ENCODE assay signal across 12 mouse cellular contexts in genomic region chr4:138342778-138343177, GRCm38 (mm10). TPM values are rescaled to one million over a fixed set of nuclear protein-coding genes. Genes with fewer than 3 reads are reported as not detected.
A peak's percentile ranks its signal among the peaks of the same experiment; 100 is the strongest.
DNase-seq lines count a peak whose midpoint lies in the region; ATAC-seq and TF ChIP-seq lines count a peak whose summit lies in the region.
"Had no signal": no experiment of that assay in that cellular context is flagged by ENCODE, and none has a peak within 500 bp of the region (broad histone marks: within the 10 kb centered on the region; RNA-seq: fewer than 3 reads in every experiment).

No protein-coding gene starts in this region.

- no peak for TF ChIP-seq POLR2A in liver, adult 2 months (IDR thresholded peaks at IDR 0.05; ENCODE audit: extremely low read depth, insufficient read depth, low read length)

- no peak overlapping the region for H3K9ac ChIP-seq in midbrain, embryonic 11.5 days (ENCODE audit: low read length)
- H3K9ac ChIP-seq in liver, adult 2 months (ENCODE audit: low read depth, low read length): peak overlapping the region; percentile 12; the same call in 1 of the 2 replicates
- H3K9ac ChIP-seq in forebrain, embryonic 14.5 days (ENCODE audit: low read length): no peak overlapping the region
- H3K9ac ChIP-seq: hindbrain, embryonic 14.5 days had no signal

- ATAC-seq in midbrain, embryonic 11.5 days (ENCODE audit: low FRiP score): no peak
- ATAC-seq in forebrain, embryonic 14.5 days: no peak
- ATAC-seq: activated CD4-positive, CD25-positive, alpha-beta regulatory T cell, adult 4 months had no signal

- H3K36me3 ChIP-seq in midbrain, embryonic 11.5 days (ENCODE audit: control insufficient read depth, insufficient read depth, low read length): no peaks in the 10 kb centered on the region
- H3K36me3 ChIP-seq in midbrain, embryonic 10.5 days: no peaks in the 10 kb centered on the region
- H3K36me3 ChIP-seq in liver, adult 2 months (ENCODE audit: control insufficient read depth, insufficient read depth, low read length): peaks cover 3% of the 10 kb centered on the region; the same call in 1 of the 2 replicates
- H3K36me3 ChIP-seq in forebrain, embryonic 14.5 days (ENCODE audit: control insufficient read depth, insufficient read depth, low read length): no peaks in the 10 kb centered on the region

- no peaks in the 10 kb centered on the region for H3K79me2 ChIP-seq in liver, adult 2 months (ENCODE audit: control insufficient read depth, insufficient read depth, low read length)

- H3K9me3 ChIP-seq in midbrain, embryonic 11.5 days (ENCODE audit: control insufficient read depth, low read length): no peaks in the 10 kb centered on the region
- no peaks in the 10 kb centered on the region for H3K9me3 ChIP-seq in midbrain, embryonic 10.5 days (replicated peaks)
- H3K9me3 ChIP-seq in forebrain, embryonic 14.5 days (replicated peaks; ENCODE audit: control insufficient read depth, low read length): no peaks in the 10 kb centered on the region

- H3K4me1 ChIP-seq in midbrain, embryonic 11.5 days (ENCODE audit: control insufficient read depth, insufficient read depth, low read length): no peaks in the 10 kb centered on the region
- no peaks in the 10 kb centered on the region for H3K4me1 ChIP-seq in midbrain, embryonic 10.5 days
- H3K4me1 ChIP-seq in liver, adult 2 months (ENCODE audit: control insufficient read depth, insufficient read depth, low read length): peaks cover 27% of the 10 kb centered on the region
- no peaks in the 10 kb centered on the region for H3K4me1 ChIP-seq in forebrain, embryonic 14.5 days (ENCODE audit: control insufficient read depth, insufficient read depth, low read length)

- no peak overlapping the region for H3K4me2 ChIP-seq in midbrain, embryonic 11.5 days
- H3K4me2 ChIP-seq in forebrain, embryonic 14.5 days (ENCODE audit: low read length): no peak overlapping the region
- H3K4me2 ChIP-seq: hindbrain, embryonic 14.5 days had no signal

- 79% methylated on average over 6 of the region's 6 CpGs for WGBS in midbrain, embryonic 11.5 days
- 84% methylated on average over 6 of the region's 6 CpGs for WGBS in midbrain, embryonic 10.5 days
- 27% methylated on average over 6 of the region's 6 CpGs for WGBS in liver, adult 2 months
- WGBS in forebrain, embryonic 14.5 days: 90% methylated on average over 6 of the region's 6 CpGs

- DNase-seq in midbrain, embryonic 11.5 days (ENCODE audit: low spot score, missing footprints): peak; percentile 26
- no peak for DNase-seq in midbrain, embryonic 10.5 days (ENCODE audit: low spot score)
- peak; percentile 90 to 93 for DNase-seq in kidney, adult 8-10 months
- peak; percentile 80 for DNase-seq in liver, adult 2 months (ENCODE audit: extremely low read depth, low read depth, low spot score)
- peak; percentile 56 for DNase-seq in yolk sac, embryonic 10.5 days (ENCODE audit: low spot score)
- no peak for DNase-seq in forebrain, embryonic 14.5 days (ENCODE audit: low spot score)
- DNase-seq in lung, postnatal 10 days: no peak
- DNase-seq: lung, postnatal 36 days had no signal

- H3K27me3 ChIP-seq in midbrain, embryonic 11.5 days (ENCODE audit: control insufficient read depth, insufficient read depth, low read length): no peaks in the 10 kb centered on the region
- no peaks in the 10 kb centered on the region for H3K27me3 ChIP-seq in midbrain, embryonic 10.5 days (ENCODE audit: low read depth, poor library complexity, severe bottlenecking)
- H3K27me3 ChIP-seq in liver, adult 2 months (ENCODE audit: control insufficient read depth, insufficient read depth, low read length): no peaks in the 10 kb centered on the region
- H3K27me3 ChIP-seq in forebrain, embryonic 14.5 days (replicated peaks; ENCODE audit: control insufficient read depth, insufficient read depth, low read length): no peaks in the 10 kb centered on the region

- H3K27ac ChIP-seq in midbrain, embryonic 11.5 days (ENCODE audit: low read depth, low read length): no peak overlapping the region
- no peak overlapping the region for H3K27ac ChIP-seq in midbrain, embryonic 10.5 days (replicated peaks)
- H3K27ac ChIP-seq in liver, adult 2 months (replicated peaks; ENCODE audit: insufficient read depth, low read depth, low read length): peak overlapping the region; percentile 81
- no peak overlapping the region for H3K27ac ChIP-seq in forebrain, embryonic 14.5 days (ENCODE audit: low read depth, low read length)
- H3K27ac ChIP-seq: hindbrain, embryonic 14.5 days had no signal

- H3K4me3 ChIP-seq in midbrain, embryonic 11.5 days (ENCODE audit: low read depth, low read length): no peak overlapping the region
- H3K4me3 ChIP-seq in midbrain, embryonic 10.5 days: no peak overlapping the region
- H3K4me3 ChIP-seq in liver, adult 2 months (ENCODE audit: insufficient read depth, low read depth, low read length): no peak overlapping the region
- H3K4me3 ChIP-seq in forebrain, embryonic 14.5 days (ENCODE audit: low read depth, low read length): no peak overlapping the region
- H3K4me3 ChIP-seq: erythroblast, embryonic 14.5 days had no signal

- TF ChIP-seq CTCF in liver, adult 2 months (IDR thresholded peaks at IDR 0.05; ENCODE audit: low read depth, low read length): no peak

RNA-seq across cellular contexts. Expression of gene Pink1, which starts 16.7 kb away (rescaled TPM):
- 21.6 and 22.4 TPM in 2 replicates for polyA plus RNA-seq in midbrain, embryonic 11.5 days (2014; fragmentation: Nextera tagmentation; extraction: Ambion mirVana)
- 30.5 and 41.3 TPM in 2 replicates for polyA plus RNA-seq in midbrain, embryonic 10.5 days (2016; fragmentation: Nextera tagmentation; extraction: Ambion mirVana)
- total RNA-seq in liver, adult 2 months (2014; rRNA removed): 134 and 150 TPM in 2 replicates
- polyA plus RNA-seq in liver, adult 2 months (2012; rRNA removed): 192 and 217 TPM in 2 replicates
- 42.2 and 47.6 TPM in 2 replicates for polyA plus RNA-seq in forebrain, embryonic 14.5 days (2014; fragmentation: Nextera tagmentation; extraction: Ambion mirVana)

RNA-seq across cellular contexts. Expression of gene Cda, which starts 25.0 kb away (rescaled TPM):
- polyA plus RNA-seq in midbrain, embryonic 11.5 days (2014; fragmentation: Nextera tagmentation; extraction: Ambion mirVana): 1.7 and 2.0 TPM in 2 replicates
- polyA plus RNA-seq in midbrain, embryonic 10.5 days (2016; fragmentation: Nextera tagmentation; extraction: Ambion mirVana): 1.2 and 2.0 TPM in 2 replicates
- total RNA-seq in liver, adult 2 months (2014; rRNA removed): 4.5 and 4.8 TPM in 2 replicates
- 33.1 and 34.1 TPM in 2 replicates for polyA plus RNA-seq in liver, adult 2 months (2012; rRNA removed)
- 2.2 and 2.3 TPM in 2 replicates for polyA plus RNA-seq in forebrain, embryonic 14.5 days (2014; fragmentation: Nextera tagmentation; extraction: Ambion mirVana)
- polyA plus RNA-seq: activated CD4-positive, CD25-positive, alpha-beta regulatory T cell, adult 4 months had no signal

RNA-seq across cellular contexts. Expression of gene Ddost, which starts 38.2 kb away (rescaled TPM):
- 209 and 219 TPM in 2 replicates for polyA plus RNA-seq in midbrain, embryonic 11.5 days (2014; fragmentation: Nextera tagmentation; extraction: Ambion mirVana)
- polyA plus RNA-seq in midbrain, embryonic 10.5 days (2016; fragmentation: Nextera tagmentation; extraction: Ambion mirVana): 281 and 282 TPM in 2 replicates
- total RNA-seq in liver, adult 2 months (2014; rRNA removed): 93.9 and 114 TPM in 2 replicates
- polyA plus RNA-seq in liver, adult 2 months (2012; rRNA removed): 141 and 145 TPM in 2 replicates
- polyA plus RNA-seq in forebrain, embryonic 14.5 days (2014; fragmentation: Nextera tagmentation; extraction: Ambion mirVana): 182 and 192 TPM in 2 replicates

RNA-seq across cellular contexts. Expression of gene Fam43b, which starts 53.5 kb away (rescaled TPM):
- 0.14 TPM in 1 of 2 replicates, not detected in the other for polyA plus RNA-seq in midbrain, embryonic 11.5 days (2014; fragmentation: Nextera tagmentation; extraction: Ambion mirVana)
- 0.06 TPM in 1 of 2 replicates, not detected in the other for polyA plus RNA-seq in midbrain, embryonic 10.5 days (2016; fragmentation: Nextera tagmentation; extraction: Ambion mirVana)
- total RNA-seq in liver, adult 2 months (2014; rRNA removed): not detected in 2 replicates
- polyA plus RNA-seq in liver, adult 2 months (2012; rRNA removed): not detected in 2 replicates
- polyA plus RNA-seq in forebrain, embryonic 14.5 days (2014; fragmentation: Nextera tagmentation; extraction: Ambion mirVana): 1.8 and 4.8 TPM in 2 replicates
- total RNA-seq: gastrocnemius, adult 8-10 months had no signal
- polyA plus RNA-seq: activated CD4-positive, CD25-positive, alpha-beta regulatory T cell, adult 4 months; erythroblast, embryonic 14.5 days had no signal

Comparison
In these comparisons a context has a peak if more than half of its experiments do, and no peak if none do; other contexts are left out.
1. DNase-seq: peak in midbrain, embryonic 11.5 days (single experiment), kidney, adult 8-10 months (2 of 2), liver, adult 2 months (single experiment) and yolk sac, embryonic 10.5 days (single experiment); none in midbrain, embryonic 10.5 days (single experiment), forebrain, embryonic 14.5 days (single experiment) and lung, postnatal 10 days (single experiment).
2. RNA of gene Cda, which starts 25.0 kb away (polyA plus RNA-seq): 33.1 to 34.1 TPM in liver, adult 2 months; 2.2 to 2.3 TPM in forebrain, embryonic 14.5 days, 1.7 to 2.0 TPM in midbrain, embryonic 11.5 days and 1.2 to 2.0 TPM in midbrain, embryonic 10.5 days; every median in the first group is over 10 times any median in the second.